Mouse (Mus musculus) midbrain, embryonic 11.5 days (tissue): ENCODE measurements at regions not wholly inside any gene's neighbourhood (a gene's known extent, or its start where the extent isn't known, plus 50 kb on each side); places are given as distances from the start of the nearest gene placed in this dataset.

Experiments used
- ATAC-seq: fragments of 200-750 bp; cut with Nextera tagmentation; 2 replicates; pipeline ENCODE4 v1.8.0; 2017; ENCODE audit warnings: moderate TSS enrichment, moderate library complexity; ENCODE audit not compliant: low FRiP score
- DNase-seq: peaks from one replicate; pipeline ENCODE4 v3.0.0; 2015; ENCODE audit warnings: low spot score; ENCODE audit errors: missing footprints
- H3K27ac ChIP-seq: fragments of 300-500 bp; sonication (generic); 2 replicates; pipeline ENCODE4 v1.5.1; 2014; ENCODE audit warnings: low read depth, low read length
- H3K27me3 ChIP-seq: fragments of 300-500 bp; sonication (generic); 2 replicates; pipeline ENCODE4 v1.6.1; 2014; ENCODE audit warnings: mild to moderate bottlenecking, low read length, moderate library complexity, mixed read lengths; ENCODE audit not compliant: control insufficient read depth, insufficient read depth
- H3K36me3 ChIP-seq: fragments of 300-500 bp; sonication (generic); 2 replicates; pipeline ENCODE4 v1.6.1; 2014; ENCODE audit warnings: mild to moderate bottlenecking, low read length, moderate library complexity, mixed read lengths; ENCODE audit not compliant: control insufficient read depth, insufficient read depth
- H3K4me1 ChIP-seq: fragments of 300-500 bp; sonication (generic); 2 replicates; pipeline ENCODE4 v1.6.1; 2014; ENCODE audit warnings: low read length; ENCODE audit not compliant: control insufficient read depth, insufficient read depth
- H3K4me2 ChIP-seq: fragments of 300-500 bp; sonication (generic); 2 replicates; pipeline ENCODE4 v1.6.1; 2014; ENCODE audit warnings: mild to moderate bottlenecking, moderate library complexity
- H3K4me3 ChIP-seq: fragments of 300-500 bp; sonication (generic); 2 replicates; pipeline ENCODE4 v1.5.1; 2014; ENCODE audit warnings: low read depth, low read length
- H3K9ac ChIP-seq: fragments of 300-500 bp; sonication (generic); 2 replicates; pipeline ENCODE4 v1.6.1; 2014; ENCODE audit warnings: low read length
- H3K9me3 ChIP-seq: fragments of 300-500 bp; sonication (generic); 2 replicates; pipeline ENCODE4 v1.6.1; 2016; ENCODE audit warnings: low read length; ENCODE audit not compliant: control insufficient read depth
- whole genome bisulfite sequencing: fragments of 180-500 bp; shearing (Covaris S2); extraction: QIAGEN DNeasy Blood & Tissue Kit; methylation state at CpG from one replicate; pipeline ENCODE4 v1.1.7; 2014; 5-methylcytosine and 5-hydroxymethylcytosine counted together

DNA sequence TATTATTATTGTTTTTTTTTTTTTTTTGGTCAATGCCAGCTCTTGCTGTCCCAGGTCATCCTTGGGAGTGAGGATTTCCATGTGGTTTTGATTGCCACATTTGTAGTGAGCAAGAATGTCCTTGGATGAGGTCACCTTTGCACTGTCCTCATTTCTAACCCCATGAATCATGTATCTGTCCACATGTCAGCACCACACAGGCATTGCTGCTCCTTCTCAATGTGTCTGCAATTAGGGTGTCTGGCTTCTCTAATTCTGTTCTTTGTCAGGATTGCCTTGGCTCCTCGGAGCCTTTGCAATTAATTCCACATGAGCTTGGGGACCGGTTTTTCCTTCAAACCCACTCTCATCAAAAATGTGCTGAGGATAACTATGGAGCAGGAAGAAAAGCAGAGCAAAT is 402.5 kb downstream of the Sox11 start:
- Histone ChIP-seq H3K36me3 (no peaks in the 10 kb centered on the region), H3K27ac (no peak overlapping the region), H3K9ac (no peak overlapping the region), H3K4me1 (peaks cover 7% of the 10 kb centered on the region; the same call in 1 of the 2 replicates), H3K4me3 (no peak overlapping the region), H3K4me2 (no peak overlapping the region), H3K27me3 (no peaks in the 10 kb centered on the region), H3K9me3 (no peaks in the 10 kb centered on the region)
- DNase-seq (no peak), ATAC-seq (no peak)
- 72% methylated on average over 2 of the region's 2 CpGs for WGBS

DNA sequence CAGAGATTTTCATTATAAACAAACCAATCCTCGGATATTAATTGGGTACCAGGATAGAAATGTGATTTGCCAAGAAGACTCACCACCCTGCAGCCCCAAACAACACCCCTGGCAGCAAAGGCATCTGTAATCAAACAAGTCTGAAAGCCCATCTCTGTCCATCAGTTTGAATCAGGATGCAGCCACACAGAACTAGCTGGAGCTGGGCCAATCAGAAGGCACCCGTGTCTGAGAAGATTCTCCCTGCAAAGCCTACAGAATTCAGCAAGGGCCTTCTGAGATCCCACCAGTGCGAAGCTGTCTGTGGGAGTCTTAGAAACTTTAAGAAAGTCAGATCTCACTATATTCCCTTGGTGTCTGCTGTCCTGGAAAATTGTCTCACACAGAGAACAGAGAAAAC is 404.5 kb downstream of the Sox11 start:
- ATAC-seq (no peak), DNase-seq (no peak)
- no peak overlapping the region for H3K9ac ChIP-seq
- H3K9me3 ChIP-seq = no peaks in the 10 kb centered on the region
- H3K4me1 ChIP-seq = peaks cover 7% of the 10 kb centered on the region; the same call in 1 of the 2 replicates
- H3K27me3 ChIP-seq = no peaks in the 10 kb centered on the region
- no peak overlapping the region for H3K4me2 ChIP-seq
- no peak overlapping the region for H3K27ac ChIP-seq
- no peak overlapping the region for H3K4me3 ChIP-seq
- H3K36me3 ChIP-seq = no peaks in the 10 kb centered on the region
- 74% methylated on average over 3 of the region's 3 CpGs for WGBS

DNA sequence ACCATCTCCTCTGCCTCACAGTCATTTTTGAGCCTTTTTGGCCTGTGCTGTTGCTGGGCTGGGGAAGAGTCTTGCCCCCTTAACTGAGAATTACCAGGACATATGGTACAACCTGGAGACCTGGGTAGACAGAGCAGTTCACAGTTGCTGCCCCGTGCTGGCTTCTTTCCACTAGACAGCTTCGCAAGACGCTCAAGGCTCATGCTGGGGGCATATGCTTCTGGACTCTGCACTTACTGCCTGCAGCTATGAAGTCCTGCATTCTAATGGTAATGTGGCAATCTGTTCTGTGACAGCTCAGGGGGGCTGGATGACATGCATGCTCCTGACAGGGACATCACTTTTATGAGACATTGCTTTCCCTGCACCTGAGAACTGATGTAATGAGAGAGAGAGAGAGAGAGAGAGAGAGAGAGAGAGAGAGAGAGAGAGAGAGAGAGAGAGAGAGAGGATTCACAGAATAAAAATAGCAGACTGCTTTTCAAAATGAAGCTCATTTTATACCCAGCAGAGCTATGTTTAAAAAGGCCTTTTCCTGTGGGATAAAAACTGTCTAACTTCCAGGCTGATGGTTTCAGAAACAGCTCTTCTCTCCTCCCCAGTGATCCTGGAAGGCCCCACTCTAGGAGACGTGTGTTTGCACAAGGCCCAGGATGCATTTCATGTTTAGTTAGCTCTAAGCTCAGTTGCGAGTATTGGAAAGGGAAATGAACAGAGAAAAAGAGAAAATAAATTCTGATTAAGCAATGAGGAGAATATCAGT is 405.5 kb downstream of the Sox11 start:
- H3K4me1 ChIP-seq = peaks cover 7% of the 10 kb centered on the region; the same call in 1 of the 2 replicates
- no peak overlapping the region for H3K4me2 ChIP-seq
- DNase-seq = peak; percentile 87
- no peak overlapping the region for H3K4me3 ChIP-seq
- no peaks in the 10 kb centered on the region for H3K9me3 ChIP-seq
- H3K36me3 ChIP-seq = no peaks in the 10 kb centered on the region
- WGBS = 48% methylated on average over 5 of the region's 5 CpGs
- H3K27me3 ChIP-seq = no peaks in the 10 kb centered on the region
- peak overlapping the region; percentile 41; the same call in 1 of the 2 replicates for H3K27ac ChIP-seq
- peak; percentile 58; the same call in 1 of the 2 replicates for ATAC-seq
- peak overlapping the region; percentile 36; the same call in 1 of the 2 replicates for H3K9ac ChIP-seq

DNA sequence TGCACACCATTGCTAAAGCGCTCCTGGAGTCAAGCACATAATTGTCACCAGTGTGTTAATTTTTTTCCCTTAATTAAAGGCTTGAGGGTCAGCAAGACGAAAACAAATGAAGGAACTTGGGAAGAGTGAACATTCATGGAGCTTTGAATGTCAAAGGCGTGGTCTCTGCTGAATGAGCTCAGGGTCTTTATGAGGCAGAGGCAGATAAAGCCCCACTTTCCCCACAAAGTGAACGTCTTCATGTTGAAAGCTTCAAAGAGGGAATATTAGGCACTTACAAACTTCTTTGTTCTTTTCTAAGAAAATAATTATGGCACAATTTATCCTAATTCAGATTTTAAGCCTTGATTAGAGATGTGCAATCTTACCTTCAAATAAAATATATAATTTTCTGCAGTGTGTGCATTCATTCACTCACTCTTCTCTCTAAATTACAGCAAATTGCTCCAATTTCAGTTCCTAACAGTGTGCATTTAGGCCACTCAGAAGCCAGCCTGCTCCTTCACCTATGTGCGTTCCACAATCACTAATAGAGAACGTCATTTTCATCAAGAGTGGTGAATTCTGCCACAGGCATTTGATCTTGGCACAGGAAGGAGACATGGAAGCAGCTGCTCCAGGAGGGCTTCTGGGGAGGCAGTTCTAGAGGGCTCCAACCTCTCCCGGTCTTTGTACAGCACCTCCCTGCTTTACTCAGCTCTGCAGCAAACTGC is 412.1 kb downstream of the Sox11 start:
- ATAC-seq = no peak
- 83% methylated on average over 7 of the region's 7 CpGs for WGBS
- DNase-seq = no peak
- Histone ChIP-seq H3K4me2 (no peak overlapping the region), H3K36me3 (no peaks in the 10 kb centered on the region), H3K4me1 (no peaks in the 10 kb centered on the region), H3K4me3 (no peak overlapping the region), H3K9me3 (no peaks in the 10 kb centered on the region), H3K27ac (no peak overlapping the region), H3K27me3 (no peaks in the 10 kb centered on the region), H3K9ac (no peak overlapping the region)

DNA sequence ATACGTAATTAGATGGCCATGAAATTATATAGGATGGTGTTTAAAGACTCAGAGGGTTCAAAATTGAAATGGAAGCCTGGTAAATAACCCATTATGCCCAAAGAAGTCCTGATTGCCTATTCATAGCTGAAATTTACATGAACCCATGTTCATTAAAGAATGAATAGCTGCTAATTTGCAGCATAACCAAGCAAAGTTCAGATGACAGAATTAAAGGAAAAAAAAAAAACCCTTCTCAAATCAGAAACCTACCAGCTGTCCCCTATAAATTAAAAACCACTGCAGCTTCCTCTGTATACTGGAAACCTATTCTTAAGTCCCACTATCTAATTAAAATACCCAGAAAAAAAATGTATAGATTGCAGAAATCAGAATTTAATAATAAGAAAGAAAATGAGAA is 436.2 kb downstream of the Sox11 start:
- 85% methylated on average over 1 of the region's 1 CpGs for WGBS

DNA sequence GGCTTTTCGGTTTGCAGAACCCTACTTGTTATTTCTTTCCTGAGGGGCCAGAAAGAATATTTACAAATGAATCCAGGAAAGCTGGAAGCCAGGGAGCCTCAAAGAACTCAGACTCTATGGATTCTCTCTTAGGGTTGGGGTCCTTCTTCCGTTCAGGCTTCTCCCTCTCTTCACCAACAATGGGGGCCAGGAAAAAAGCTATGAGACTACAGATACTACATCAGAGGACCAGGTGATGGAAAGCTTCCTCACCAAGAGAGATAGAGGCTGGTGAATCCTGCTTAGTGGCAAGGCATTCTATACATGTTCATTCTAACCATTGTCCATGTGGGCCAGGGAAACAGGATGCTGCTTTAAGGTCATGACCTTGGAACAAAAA is 434.9 kb downstream of the Cmpk2 start:
- H3K4me3 ChIP-seq = no peak overlapping the region
- no peak for DNase-seq
- no peaks in the 10 kb centered on the region for H3K9me3 ChIP-seq
- H3K9ac ChIP-seq = no peak overlapping the region
- peak overlapping the region; percentile 30 for H3K27ac ChIP-seq
- ATAC-seq = peak; percentile 28; the same call in 1 of the 2 replicates
- H3K36me3 ChIP-seq = no peaks in the 10 kb centered on the region
- H3K27me3 ChIP-seq = no peaks in the 10 kb centered on the region
- 33% methylated on average over 2 of the region's 2 CpGs for WGBS
- peak overlapping the region; percentile 40 for H3K4me2 ChIP-seq
- H3K4me1 ChIP-seq = peaks cover 11% of the 10 kb centered on the region

More for the DNA sequence above, 436.2 kb downstream of the Sox11 start:
- H3K9me3 ChIP-seq = no peaks in the 10 kb centered on the region
- DNase-seq (no peak), ATAC-seq (no peak)
- H3K4me2 ChIP-seq = no peak overlapping the region
- no peaks in the 10 kb centered on the region for H3K27me3 ChIP-seq
- no peak overlapping the region for H3K27ac ChIP-seq
- no peak overlapping the region for H3K4me3 ChIP-seq
- H3K36me3 ChIP-seq = no peaks in the 10 kb centered on the region
- H3K9ac ChIP-seq = no peak overlapping the region
- H3K4me1 ChIP-seq = peaks cover 11% of the 10 kb centered on the region

DNA sequence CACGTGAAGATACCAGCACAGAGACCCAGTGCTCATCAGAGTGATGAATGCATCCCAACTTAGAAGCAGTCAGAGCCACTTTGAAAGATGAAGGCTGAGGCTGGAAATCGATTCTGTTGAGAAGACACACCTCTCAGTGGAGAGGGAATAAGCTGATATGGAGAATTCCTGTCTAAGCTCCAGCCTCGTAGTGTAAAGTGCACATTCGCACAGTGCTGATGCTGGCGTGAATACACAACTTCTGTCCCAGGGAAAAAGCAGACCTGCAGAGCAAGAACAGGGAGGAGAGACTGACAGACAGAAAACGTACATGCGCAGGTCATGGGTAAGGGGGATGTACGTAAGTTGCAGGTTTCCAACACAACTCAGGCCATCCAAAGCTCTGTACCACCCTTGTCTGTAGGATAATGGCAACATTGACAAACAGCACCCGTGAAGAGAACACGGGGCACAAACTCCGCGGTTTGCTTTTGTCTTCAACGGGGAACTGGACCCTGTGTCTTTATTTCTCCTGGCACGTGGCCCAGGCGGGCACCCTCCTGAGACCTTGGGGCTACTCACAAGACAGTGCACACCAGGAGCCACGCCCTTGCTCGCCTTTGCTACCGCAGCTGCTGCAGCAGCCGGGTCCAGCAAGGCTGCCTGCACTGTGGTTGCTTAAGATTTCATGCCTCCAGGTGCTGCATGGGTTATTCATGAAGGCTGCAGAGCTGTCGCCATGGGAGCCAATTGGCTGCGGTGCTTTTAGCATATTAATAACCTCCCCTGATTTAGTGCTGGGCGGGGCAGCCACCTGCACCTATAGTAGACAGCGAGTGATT is 434.3 kb downstream of the Cmpk2 start:
- Histone ChIP-seq H3K4me1 (peaks cover 11% of the 10 kb centered on the region), H3K4me2 (peak overlapping the region; percentile 40), H3K27ac (peak overlapping the region; percentile 30; the same call in 1 of the 2 replicates), H3K27me3 (no peaks in the 10 kb centered on the region), H3K4me3 (peak overlapping the region; percentile 2; the same call in 1 of the 2 replicates), H3K9ac (peak overlapping the region; percentile 33), H3K9me3 (no peaks in the 10 kb centered on the region), H3K36me3 (no peaks in the 10 kb centered on the region)
- ATAC-seq (peak; percentile 97), DNase-seq (peak; percentile 86)
- WGBS = 23% methylated on average over 23 of the region's 23 CpGs

DNA sequence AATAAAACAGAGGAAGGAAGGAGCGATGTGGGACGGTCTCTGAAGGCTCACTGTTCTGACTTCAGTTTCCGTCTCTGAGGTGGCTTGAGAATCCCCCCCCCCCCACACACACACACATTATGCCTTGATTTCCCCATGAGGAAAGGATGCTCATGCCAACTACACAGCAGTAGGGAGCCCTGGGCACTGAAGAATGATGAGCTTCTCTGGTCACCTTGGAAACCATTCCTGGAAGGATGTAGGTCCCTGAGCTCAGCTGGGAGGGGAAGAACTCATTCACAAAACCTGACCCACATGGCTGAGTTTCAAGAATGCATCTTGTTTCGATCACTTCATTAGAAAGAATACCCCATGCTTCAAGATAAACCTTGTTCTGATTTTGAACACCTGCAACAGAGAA is 422.2 kb downstream of the Cmpk2 start:
- no peak for DNase-seq
- ATAC-seq = no peak
- no peak overlapping the region for H3K4me2 ChIP-seq
- H3K36me3 ChIP-seq = no peaks in the 10 kb centered on the region
- no peak overlapping the region for H3K9ac ChIP-seq
- H3K4me1 ChIP-seq = peaks cover 8% of the 10 kb centered on the region
- H3K9me3 ChIP-seq = no peaks in the 10 kb centered on the region
- H3K27ac ChIP-seq = no peak overlapping the region
- H3K4me3 ChIP-seq = no peak overlapping the region
- H3K27me3 ChIP-seq = no peaks in the 10 kb centered on the region
- 75% methylated on average over 4 of the region's 4 CpGs for WGBS
